Mouse (Mus musculus): ENCODE measurements around the gene Tnpo2. TPM values are rescaled to one million over a fixed set of nuclear protein-coding genes. Genes with fewer than 3 reads are reported as not detected.

Gene Tnpo2
- polyA plus RNA-seq, 1 experiment from 2014 or later, result 46.4 TPM

DNA sequence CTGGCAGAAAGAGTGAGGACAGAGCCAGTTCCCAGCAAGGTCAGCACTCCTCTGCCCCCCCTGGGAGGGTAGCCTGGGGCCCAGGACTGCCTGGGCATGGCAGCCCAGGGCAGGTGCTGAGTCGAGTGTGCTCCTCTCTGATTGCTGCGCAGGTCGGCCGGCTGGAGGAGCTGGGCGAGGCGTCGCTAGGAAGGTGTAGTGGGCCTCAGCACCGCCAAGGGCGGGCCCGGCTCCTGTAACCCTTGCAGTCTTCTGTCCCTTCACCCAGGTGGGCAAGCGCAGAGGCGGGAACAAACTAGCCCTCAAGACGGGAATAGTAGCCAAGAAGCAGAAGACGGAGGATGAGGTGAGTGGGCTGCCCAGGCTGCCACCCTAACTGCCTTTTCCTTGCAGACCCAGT, 7.4 kb upstream of the Tnpo2 start:
- no peaks in the 10 kb centered on the region for H3K27me3 ChIP-seq
- no peak for ATAC-seq
- peaks cover 48% of the 10 kb centered on the region for H3K36me3 ChIP-seq (ENCODE audit: poor library complexity, severe bottlenecking)
- WGBS, result 91% methylated on average over 14 of the region's 14 CpGs
- H3K4me3 ChIP-seq, result 0 out of 2 replicates have a peak overlapping the region, but pooled peaks have one; percentile 99
- H3K9me3 ChIP-seq (replicated peaks), result no peaks in the 10 kb centered on the region
- H3K9ac ChIP-seq, result peak overlapping the region; percentile 100
- no peak overlapping the region for H3K27ac ChIP-seq
- H3K4me2 ChIP-seq, result peak overlapping the region; percentile 94
- peaks cover 32% of the 10 kb centered on the region for H3K4me1 ChIP-seq

GRCm38 (mm10) chr8:85032622-85033311, 3.9 kb upstream of the Tnpo2 start:
- Histone ChIP-seq H3K4me3 (no peak overlapping the region), H3K9me3 (replicated peaks) (no peaks in the 10 kb centered on the region), H3K4me2 (no peak overlapping the region), H3K27me3 (no peaks in the 10 kb centered on the region), H3K27ac (no peak overlapping the region), H3K36me3 (ENCODE audit: poor library complexity, severe bottlenecking) (peaks cover 48% of the 10 kb centered on the region), H3K9ac (0 out of 2 replicates have a peak overlapping the region, but pooled peaks have one; percentile 8), H3K4me1 (peaks cover 29% of the 10 kb centered on the region)
- ATAC-seq, result no peak
- WGBS, result 89% methylated on average over 4 of the region's 4 CpGs

GRCm38 (mm10) chr8:85033867-85034266, 2.8 kb upstream of the Tnpo2 start:
- WGBS, result 69% methylated on average over 1 of the region's 1 CpGs
- Histone ChIP-seq H3K27ac (no peak overlapping the region), H3K9me3 (replicated peaks) (no peaks in the 10 kb centered on the region), H3K4me2 (no peak overlapping the region), H3K9ac (no peak overlapping the region), H3K36me3 (ENCODE audit: poor library complexity, severe bottlenecking) (peaks cover 48% of the 10 kb centered on the region), H3K4me1 (peaks cover 29% of the 10 kb centered on the region), H3K4me3 (no peak overlapping the region), H3K27me3 (no peaks in the 10 kb centered on the region)
- ATAC-seq, result no peak

DNA sequence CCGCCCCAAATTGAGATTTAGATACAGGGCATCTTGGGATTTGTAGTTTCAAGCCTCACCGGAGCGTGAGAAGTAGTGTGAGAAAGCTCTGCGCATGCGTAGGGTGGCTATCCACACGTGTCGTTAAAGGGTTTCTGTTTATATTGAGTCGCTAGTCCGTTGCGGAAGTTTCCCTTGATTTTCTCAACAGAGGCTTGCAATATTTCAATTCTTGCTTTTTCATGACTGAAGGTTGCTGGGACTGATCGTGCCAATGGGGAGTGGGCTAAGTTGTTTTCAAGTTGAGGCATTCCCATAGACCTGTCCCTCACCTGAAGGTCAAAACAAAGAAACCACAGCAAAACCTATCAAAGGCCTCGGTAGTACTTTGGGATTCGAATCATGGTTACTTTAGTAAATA, 2.0 kb upstream of the Tnpo2 start:
- Histone ChIP-seq H3K36me3 (ENCODE audit: poor library complexity, severe bottlenecking) (peaks cover 40% of the 10 kb centered on the region), H3K4me1 (peaks cover 32% of the 10 kb centered on the region), H3K4me2 (peak overlapping the region; percentile 98), H3K4me3 (peak overlapping the region; percentile 86), H3K9me3 (replicated peaks) (no peaks in the 10 kb centered on the region), H3K27ac (no peak overlapping the region), H3K27me3 (no peaks in the 10 kb centered on the region), H3K9ac (peak overlapping the region; percentile 72)
- WGBS, result 4% methylated on average over 12 of the region's 13 CpGs
- ATAC-seq, result no peak

- no peaks in the 10 kb centered on the region for H3K9me3 ChIP-seq (replicated peaks)
- no peaks in the 10 kb centered on the region for H3K27me3 ChIP-seq
- H3K4me3 ChIP-seq, result peak overlapping the region; percentile 86
- 7% methylated on average over 12 of the region's 12 CpGs for WGBS
- H3K4me2 ChIP-seq, result peak overlapping the region; percentile 98
- H3K36me3 ChIP-seq (ENCODE audit: poor library complexity, severe bottlenecking), result peaks cover 35% of the 10 kb centered on the region
- H3K9ac ChIP-seq, result peak overlapping the region; percentile 72
- 0 out of 2 replicates have a peak overlapping the region, but pooled peaks have one; percentile 83 for H3K27ac ChIP-seq
- no peak for ATAC-seq
- peaks cover 35% of the 10 kb centered on the region for H3K4me1 ChIP-seq
These were observed 1.5 kb upstream of the Tnpo2 start for GRCm38 (mm10) chr8:85035165-85035727.

GRCm38 (mm10) chr8:85035728-85036310, 896 bp upstream of the Tnpo2 start:
- peak overlapping the region; percentile 83 for H3K27ac ChIP-seq
- 1% methylated on average over 15 of the region's 15 CpGs for whole genome bisulfite sequencing
- H3K4me1 ChIP-seq, result peaks cover 35% of the 10 kb centered on the region
- peaks cover 35% of the 10 kb centered on the region for H3K36me3 ChIP-seq (ENCODE audit: poor library complexity, severe bottlenecking)
- H3K9me3 ChIP-seq (replicated peaks), result no peaks in the 10 kb centered on the region
- H3K27me3 ChIP-seq, result no peaks in the 10 kb centered on the region
- H3K4me3 ChIP-seq, result peak overlapping the region; percentile 86
- peak overlapping the region; percentile 72 for H3K9ac ChIP-seq
- peak; percentile 3; the same call in 1 of the 2 replicates for ATAC-seq
- peak overlapping the region; percentile 98 for H3K4me2 ChIP-seq

- WGBS, result under 1% methylated on average over 9 of the region's 9 CpGs
- H3K27me3 ChIP-seq, result no peaks in the 10 kb centered on the region
- H3K4me2 ChIP-seq, result peak overlapping the region; percentile 98
- H3K4me1 ChIP-seq, result peaks cover 35% of the 10 kb centered on the region
- peak overlapping the region; percentile 72 for H3K9ac ChIP-seq
- ATAC-seq, result peak; percentile 55
- H3K9me3 ChIP-seq (replicated peaks), result no peaks in the 10 kb centered on the region
- peak overlapping the region; percentile 83 for H3K27ac ChIP-seq
- peaks cover 36% of the 10 kb centered on the region for H3K36me3 ChIP-seq (ENCODE audit: poor library complexity, severe bottlenecking)
- peak overlapping the region; percentile 86 for H3K4me3 ChIP-seq
These were observed 366 bp upstream of the Tnpo2 start for GRCm38 (mm10) chr8:85036381-85036717.

- peak overlapping the region; percentile 99 for H3K27ac ChIP-seq
These were observed 608 bp downstream of the Tnpo2 start for GRCm38 (mm10) chr8:85037366-85037680.

GRCm38 (mm10) chr8:85037681-85038531, 1.2 kb downstream of the Tnpo2 start:
- H3K4me1 ChIP-seq, result peaks cover 35% of the 10 kb centered on the region
- under 1% methylated on average over 57 of the region's 57 CpGs for WGBS
- H3K27me3 ChIP-seq, result no peaks in the 10 kb centered on the region
- H3K9me3 ChIP-seq (replicated peaks), result no peaks in the 10 kb centered on the region
- H3K36me3 ChIP-seq (ENCODE audit: poor library complexity, severe bottlenecking), result peaks cover 34% of the 10 kb centered on the region
- H3K9ac ChIP-seq, result peak overlapping the region; percentile 94
- peak overlapping the region; percentile 98 for H3K4me2 ChIP-seq
- no peak for ATAC-seq
- peak overlapping the region; percentile 99 for H3K27ac ChIP-seq
- H3K4me3 ChIP-seq, result peak overlapping the region; percentile 86

More at GRCm38 (mm10) chr8:85037366-85037680, 608 bp downstream of the Tnpo2 start:
- H3K4me2 ChIP-seq, result peak overlapping the region; percentile 98
- peak; percentile 63 for ATAC-seq
- H3K9me3 ChIP-seq (replicated peaks), result no peaks in the 10 kb centered on the region
- H3K4me3 ChIP-seq, result peak overlapping the region; percentile 86
- peaks cover 36% of the 10 kb centered on the region for H3K36me3 ChIP-seq (ENCODE audit: poor library complexity, severe bottlenecking)
- H3K27me3 ChIP-seq, result no peaks in the 10 kb centered on the region
- peak overlapping the region; percentile 94 for H3K9ac ChIP-seq
- H3K4me1 ChIP-seq, result peaks cover 35% of the 10 kb centered on the region
- WGBS, result 2% methylated on average over 14 of the region's 14 CpGs

- Histone ChIP-seq H3K9ac (no peak overlapping the region), H3K4me2 (no peak overlapping the region), H3K27ac (no peak overlapping the region), H3K9me3 (replicated peaks) (no peaks in the 10 kb centered on the region), H3K27me3 (no peaks in the 10 kb centered on the region), H3K36me3 (ENCODE audit: poor library complexity, severe bottlenecking) (peaks cover 79% of the 10 kb centered on the region), H3K4me3 (no peak overlapping the region), H3K4me1 (peaks cover 13% of the 10 kb centered on the region)
- no peak for ATAC-seq
- 94% methylated on average over 6 of the region's 6 CpGs for WGBS
These were observed 6.9 kb downstream of the Tnpo2 start for GRCm38 (mm10) chr8:85043619-85044018.

GRCm38 (mm10) chr8:85057367-85057766, 20.7 kb downstream of the Tnpo2 start:
- Histone ChIP-seq H3K4me2 (no peak overlapping the region), H3K4me1 (peaks cover 22% of the 10 kb centered on the region), H3K27me3 (no peaks in the 10 kb centered on the region), H3K36me3 (ENCODE audit: poor library complexity, severe bottlenecking) (peaks cover 55% of the 10 kb centered on the region), H3K9ac (no peak overlapping the region), H3K4me3 (no peak overlapping the region), H3K9me3 (replicated peaks) (no peaks in the 10 kb centered on the region), H3K27ac (no peak overlapping the region)
- no peak for ATAC-seq
- WGBS, result 87% methylated on average over 7 of the region's 7 CpGs

Data from forebrain, embryonic 13.5 days (tissue).